Mouse (Mus musculus) cortical plate, adult 2 months (tissue): Measurements from ENCODE around the gene Tor1aip1. TPM values are rescaled to one million over a fixed set of nuclear protein-coding genes. Genes with fewer than 3 reads are reported as not detected.
A peak's percentile ranks its signal among the peaks of the same experiment; 100 is the strongest.

Experiments used
- H3K27ac ChIP-seq: fragments of 200-500 bp; 2 replicates; pipeline ENCODE4 v1.5.1; 2012; ENCODE audit warnings: low read length, control low read depth, inconsistent platforms; ENCODE audit not compliant: insufficient read depth
- H3K4me1 ChIP-seq: fragments of 200-500 bp; 2 replicates; pipeline ENCODE4 v1.6.1; 2011; ENCODE audit warnings: low read length; ENCODE audit not compliant: control insufficient read depth, insufficient read depth
- H3K4me3 ChIP-seq: fragments of 200-500 bp; 2 replicates; pipeline ENCODE4 v1.5.1; 2011; ENCODE audit warnings: mild to moderate bottlenecking, low read length, control low read depth; ENCODE audit not compliant: insufficient read depth
- CTCF ChIP-seq: fragments of 200-500 bp; IDR thresholded peaks from 2 replicates; pipeline ENCODE4 v1.5.1; 2011; ENCODE audit warnings: mild to moderate bottlenecking, control low read depth, low read length; ENCODE audit not compliant: insufficient read depth; ENCODE audit errors: extremely low read depth
- POLR2A ChIP-seq: fragments of 200-500 bp; IDR thresholded peaks from 2 replicates; pipeline ENCODE4 v1.6.1; 2011; ENCODE audit warnings: mild to moderate bottlenecking, low read length, control low read depth; ENCODE audit not compliant: insufficient read depth; ENCODE audit errors: extremely low read depth
- polyA plus RNA-seq: library from polyadenylated mRNA; depleted of rRNA; stranded (reverse); fragments of >200 nt; gene quantifications from 2 replicates; pipeline ENCODE4 v1.2.3, GENCODE M21; 2012; rRNA removed

Tor1aip1 gene
- polyA plus RNA-seq = 17.9 and 18.2 TPM in 2 replicates

GRCm38 (mm10) chr1:156035930-156036737, at the start of gene Tor1aip1:
Gene Tor1aip1, minus strand, starts transcription at chr1:156036480.
- peak within 1 kb of the TSS; percentile 75 for H3K4me3 ChIP-seq
- peak within 1 kb of the TSS; percentile 99 for H3K27ac ChIP-seq
- TF ChIP-seq CTCF = peak; percentile 60
- peak; percentile 86 for TF ChIP-seq POLR2A
- peaks cover 1% of the 10 kb centered on the region; the same call in 1 of the 2 replicates for H3K4me1 ChIP-seq

- no peak overlapping the region for H3K4me3 ChIP-seq
- H3K27ac ChIP-seq = no peak overlapping the region
- no peaks in the 10 kb centered on the region for H3K4me1 ChIP-seq
- TF ChIP-seq CTCF = peak; percentile 67
- no peak for TF ChIP-seq POLR2A
Observed at GRCm38 (mm10) chr1:156085770-156086169, 49.5 kb upstream of the Tor1aip1 start.

GRCm38 (mm10) chr1:156084603-156085002, 48.3 kb upstream of the Tor1aip1 start:
- Histone ChIP-seq H3K27ac (no peak overlapping the region), H3K4me3 (no peak overlapping the region), H3K4me1 (no peaks in the 10 kb centered on the region)
- TF ChIP-seq POLR2A (no peak), CTCF (no peak)

- Histone ChIP-seq H3K4me3 (no peak overlapping the region), H3K4me1 (no peaks in the 10 kb centered on the region), H3K27ac (no peak overlapping the region)
- TF ChIP-seq CTCF = no peak
- no peak for TF ChIP-seq POLR2A
Observed at GRCm38 (mm10) chr1:156077655-156078054, 41.4 kb upstream of the Tor1aip1 start.

- H3K4me1 ChIP-seq = no peaks in the 10 kb centered on the region
- no peak overlapping the region for H3K27ac ChIP-seq
- TF ChIP-seq POLR2A (no peak), CTCF (no peak)
- no peak overlapping the region for H3K4me3 ChIP-seq
Observed at GRCm38 (mm10) chr1:156076474-156076873, 40.2 kb upstream of the Tor1aip1 start.

- TF ChIP-seq CTCF = no peak
- no peak for TF ChIP-seq POLR2A
Observed at GRCm38 (mm10) chr1:156074575-156074974, 38.3 kb upstream of the Tor1aip1 start.

GRCm38 (mm10) chr1:156073169-156073821, 37.0 kb upstream of the Tor1aip1 start:
- Histone ChIP-seq H3K4me3 (no peak overlapping the region), H3K4me1 (no peaks in the 10 kb centered on the region), H3K27ac (no peak overlapping the region)
- TF ChIP-seq CTCF (no peak), POLR2A (no peak)

More at GRCm38 (mm10) chr1:156074575-156074974, 38.3 kb upstream of the Tor1aip1 start:
- H3K27ac ChIP-seq = no peak overlapping the region
- H3K4me1 ChIP-seq = no peaks in the 10 kb centered on the region
- H3K4me3 ChIP-seq = no peak overlapping the region

GRCm38 (mm10) chr1:156070106-156070505, 33.8 kb upstream of the Tor1aip1 start:
- TF ChIP-seq CTCF (no peak), POLR2A (no peak)
- H3K4me3 ChIP-seq = no peak overlapping the region
- no peak overlapping the region for H3K27ac ChIP-seq
- H3K4me1 ChIP-seq = no peaks in the 10 kb centered on the region

GRCm38 (mm10) chr1:156066133-156066532, 29.9 kb upstream of the Tor1aip1 start:
- TF ChIP-seq POLR2A = no peak
- no peak for TF ChIP-seq CTCF
- Histone ChIP-seq H3K27ac (no peak overlapping the region), H3K4me1 (no peaks in the 10 kb centered on the region), H3K4me3 (no peak overlapping the region)
